Mouse (Mus musculus): ENCODE results near the gene Olfr776.
"Not testable (repeated sequence)": the region's sequence is repeated elsewhere in the genome, so short reads cannot be mapped to it uniquely, and the experiment has no call there.

The Olfr776 gene

GRCm38 (mm10) chr10:129258827-129259226 is at the start of gene Olfr776:
Gene Olfr776 (plus strand): TSS chr10:129259127.
- no peak for DNase-seq (ENCODE audit: low spot score in 2 of 2)

- DNase-seq (ENCODE audit: low spot score in 2 of 2), result no peak
Measured at GRCm38 (mm10) chr10:129230737-129231136, 28.2 kb upstream of the Olfr776 start.

GRCm38 (mm10) chr10:129235904-129236303 is 23.0 kb upstream of the Olfr776 start, which contains the start of gene Olfr774:
Gene Olfr774 (plus strand): TSS chr10:129236204.
- no peak for DNase-seq (ENCODE audit: low spot score in 2 of 2)

- DNase-seq (ENCODE audit: low spot score in 2 of 2), result no peak
Measured at GRCm38 (mm10) chr10:129248112-129248511, 10.8 kb upstream of the Olfr776 start, which contains the start of gene Olfr775. Gene Olfr775 (plus strand): TSS chr10:129248412.

- no peak for DNase-seq (ENCODE audit: low spot score in 2 of 2)
Measured at GRCm38 (mm10) chr10:129271081-129271535, 12.2 kb downstream of the Olfr776 start, which contains the start of gene Olfr777. Gene Olfr777 (minus strand): TSS chr10:129271485.

GRCm38 (mm10) chr10:129312973-129313372 is 54.0 kb downstream of the Olfr776 start:
- DNase-seq (ENCODE audit: low spot score in 2 of 2), result not testable (repeated sequence)

- DNase-seq (ENCODE audit: low spot score in 2 of 2), result not testable (repeated sequence)
Measured at GRCm38 (mm10) chr10:129313521-129313920, 54.6 kb downstream of the Olfr776 start.

Measured in heart, adult 9 months (tissue).